Mouse (Mus musculus): ENCODE results near the gene Hsph1.

GRCm38 (mm10) chr5:149587327-149587895 lies 48.8 kb downstream of the Hsph1 start:
- TF ChIP-seq GATA1 (IDR thresholded peaks at IDR 0.05; ENCODE audit: low read length) (no peak), TAL1 (IDR thresholded peaks at IDR 0.05; ENCODE audit: low read length) (no peak)

Data from erythroblast, embryonic 14.5 days (primary cell).